Mouse (Mus musculus) forebrain, embryonic 11.5 days (tissue): ENCODE measurements around the gene Gm20518. TPM values are rescaled to one million over a fixed set of nuclear protein-coding genes. Genes with fewer than 3 reads are reported as not detected.

Source experiments
- ATAC-seq: fragments of 200-750 bp; cut with Nextera tagmentation; replicated peaks from 2 replicates; pipeline ENCODE4 v1.8.0; 2017; ENCODE audit warnings: moderate TSS enrichment; ENCODE audit not compliant: low FRiP score
- DNase-seq: peaks from one replicate; pipeline ENCODE4 v3.0.0-alpha.2; 2017; ENCODE audit warnings: low spot score
- H3K27ac ChIP-seq: fragments of 300-500 bp; sonication (generic); 2 replicates; pipeline ENCODE4 v1.5.1; 2014; ENCODE audit warnings: low read depth, low read length
- H3K27me3 ChIP-seq: fragments of 300-500 bp; sonication (generic); 2 replicates; pipeline ENCODE4 v1.6.1; 2014; ENCODE audit warnings: mild to moderate bottlenecking, low read length, mixed read lengths; ENCODE audit not compliant: control insufficient read depth, insufficient read depth
- H3K36me3 ChIP-seq: fragments of 300-500 bp; sonication (generic); 2 replicates; pipeline ENCODE4 v1.6.1; 2014; ENCODE audit warnings: mild to moderate bottlenecking, low read length, moderate library complexity, mixed read lengths; ENCODE audit not compliant: control insufficient read depth, insufficient read depth
- H3K4me1 ChIP-seq: fragments of 300-500 bp; sonication (generic); replicated peaks from 2 replicates; pipeline ENCODE4 v1.6.1; 2014; ENCODE audit warnings: low read length, mixed read lengths; ENCODE audit not compliant: control insufficient read depth, insufficient read depth
- H3K4me2 ChIP-seq: fragments of 300-500 bp; sonication (generic); 2 replicates; pipeline ENCODE4 v1.6.1; 2014; ENCODE audit warnings: low read depth, mild to moderate bottlenecking, low read length, moderate library complexity, mixed read lengths; ENCODE audit not compliant: severe bottlenecking
- H3K4me3 ChIP-seq: fragments of 300-500 bp; sonication (generic); 2 replicates; pipeline ENCODE4 v1.5.1; 2014; ENCODE audit warnings: low read depth, low read length
- H3K9ac ChIP-seq: fragments of 300-500 bp; sonication (generic); 2 replicates; pipeline ENCODE4 v1.6.1; 2014; ENCODE audit warnings: low read length
- H3K9me3 ChIP-seq: fragments of 300-500 bp; sonication (generic); 2 replicates; pipeline ENCODE4 v1.6.1; 2016; ENCODE audit warnings: low read length, mixed read lengths; ENCODE audit not compliant: control insufficient read depth
- WGBS: fragments of 180-500 bp; shearing (Covaris S2); extraction: QIAGEN DNeasy Blood & Tissue Kit; methylation state at CpG from one replicate; pipeline ENCODE4 v1.1.7; 2014; 5-methylcytosine and 5-hydroxymethylcytosine counted together
- polyA plus RNA-seq: library from polyadenylated mRNA; unstranded; fragments of >200 nt; fragmentation: Nextera tagmentation; extraction: Ambion mirVana; gene quantifications from 2 replicates; pipeline ENCODE4 v1.2.1, GENCODE M21; 2014

Gene Gm20518
- polyA plus RNA-seq, 1 experiment from 2014 or later, result 0.51 TPM

- no peak overlapping the region for H3K9ac ChIP-seq
- H3K36me3 ChIP-seq, result no peaks in the 10 kb centered on the region
- no peak overlapping the region for H3K4me3 ChIP-seq
- no peaks in the 10 kb centered on the region; the same call in 1 of the 2 replicates for H3K27me3 ChIP-seq
- DNase-seq, result no peak
- 44% methylated on average over 2 of the region's 2 CpGs for WGBS
- H3K9me3 ChIP-seq, result no peaks in the 10 kb centered on the region
- ATAC-seq, result no peak
- no peak overlapping the region for H3K4me2 ChIP-seq
- H3K4me1 ChIP-seq, result peaks cover 9% of the 10 kb centered on the region
- no peak overlapping the region for H3K27ac ChIP-seq
Measured at GRCm38 (mm10) chr16:17929631-17930030, 38.2 kb upstream of the Gm20518 start.

DNA sequence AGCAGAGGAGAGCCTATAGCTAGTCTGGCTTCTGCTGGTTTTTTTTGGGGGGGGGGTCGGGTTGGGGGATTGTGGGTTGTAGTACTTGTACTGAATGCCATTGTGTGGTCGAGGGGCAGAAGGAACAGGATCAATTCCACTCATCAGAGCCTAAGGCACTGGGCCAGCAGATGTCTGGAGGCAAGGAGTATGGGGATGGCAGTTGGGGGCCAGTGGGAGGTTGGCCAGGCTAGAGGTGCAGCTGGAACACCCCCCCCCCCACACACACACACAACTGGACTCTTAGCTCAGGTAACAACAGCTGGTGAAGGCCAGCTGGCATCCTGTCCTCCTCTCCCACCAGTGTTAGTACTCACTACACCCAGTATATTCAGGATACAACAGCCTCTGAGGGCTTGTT is 37.7 kb upstream of the Gm20518 start:
- WGBS, result 7% methylated on average over 2 of the region's 2 CpGs
- no peaks in the 10 kb centered on the region for H3K27me3 ChIP-seq
- ATAC-seq, result peak; percentile 13; the same call in 1 of the 2 replicates

DNA sequence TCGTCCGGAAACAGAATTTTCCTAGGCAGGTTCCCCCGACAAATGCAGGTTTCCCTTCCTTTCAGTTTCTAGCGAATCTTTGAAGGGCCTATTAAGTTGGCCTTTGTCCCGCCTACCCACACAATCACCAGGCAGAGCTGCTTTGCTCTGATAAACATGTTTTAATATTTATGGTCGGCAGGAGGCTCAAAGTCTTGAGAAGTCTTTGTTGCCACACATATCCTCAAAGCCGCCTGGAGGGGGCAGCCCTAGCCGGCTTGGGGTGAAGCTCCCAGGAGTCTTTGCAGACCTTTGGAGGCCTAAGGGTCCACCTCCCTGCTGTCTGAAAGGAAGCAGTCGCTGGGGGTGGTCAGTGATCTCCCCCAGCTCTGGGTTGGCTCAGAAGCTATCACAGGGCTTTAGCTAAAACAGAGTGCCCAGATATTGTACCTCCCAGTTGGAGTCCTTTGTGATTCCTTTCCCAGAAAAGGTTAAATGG is 37.2 kb upstream of the Gm20518 start:
- peak; percentile 85 for DNase-seq
- Histone ChIP-seq H3K9me3 (no peaks in the 10 kb centered on the region), H3K4me2 (peak overlapping the region; percentile 96), H3K4me1 (peaks cover 9% of the 10 kb centered on the region), H3K27me3 (no peaks in the 10 kb centered on the region), H3K27ac (peak overlapping the region; percentile 74), H3K36me3 (no peaks in the 10 kb centered on the region), H3K9ac (peak overlapping the region; percentile 77), H3K4me3 (peak overlapping the region; percentile 79)
- WGBS, result 0% methylated on average over 9 of the region's 9 CpGs
- peak; percentile 61 for ATAC-seq

More for the DNA sequence above, 37.7 kb upstream of the Gm20518 start:
- Histone ChIP-seq H3K27ac (peak overlapping the region; percentile 74; the same call in 1 of the 2 replicates), H3K4me1 (peaks cover 9% of the 10 kb centered on the region), H3K9ac (no peak overlapping the region), H3K36me3 (no peaks in the 10 kb centered on the region), H3K9me3 (no peaks in the 10 kb centered on the region), H3K4me2 (no peak overlapping the region), H3K4me3 (no peak overlapping the region)
- DNase-seq, result no peak

GRCm38 (mm10) chr16:17928087-17928580 is 36.7 kb upstream of the Gm20518 start, which contains the start of gene Slc25a1:
Slc25a1 (minus strand) TSS chr16:17928219.
- ATAC-seq, result peak; percentile 82
- under 1% methylated on average over 45 of the region's 47 CpGs for WGBS
- H3K4me3 ChIP-seq, result peak within 1 kb of the TSS; percentile 79

GRCm38 (mm10) chr16:17927351-17928082 is 36.0 kb upstream of the Gm20518 start:
- DNase-seq, result peak; percentile 64
- H3K4me2 ChIP-seq, result peak overlapping the region; percentile 96
- H3K27ac ChIP-seq, result peak overlapping the region; percentile 74; the same call in 1 of the 2 replicates
- H3K4me3 ChIP-seq, result peak overlapping the region; percentile 79
- no peaks in the 10 kb centered on the region for H3K27me3 ChIP-seq
- peak; percentile 66; the same call in 1 of the 2 replicates for ATAC-seq
- peak overlapping the region; percentile 77 for H3K9ac ChIP-seq
- H3K9me3 ChIP-seq, result no peaks in the 10 kb centered on the region
- H3K36me3 ChIP-seq, result no peaks in the 10 kb centered on the region
- H3K4me1 ChIP-seq, result peaks cover 12% of the 10 kb centered on the region
- under 1% methylated on average over 66 of the region's 72 CpGs for whole genome bisulfite sequencing

More at GRCm38 (mm10) chr16:17928087-17928580, 36.7 kb upstream of the Gm20518 start, which contains the start of gene Slc25a1:
- Histone ChIP-seq H3K27me3 (no peaks in the 10 kb centered on the region), H3K4me2 (peak within 1 kb of the TSS; percentile 96), H3K27ac (peak within 1 kb of the TSS; percentile 74), H3K4me1 (peaks cover 9% of the 10 kb centered on the region), H3K36me3 (no peaks in the 10 kb centered on the region), H3K9me3 (no peaks in the 10 kb centered on the region), H3K9ac (peak within 1 kb of the TSS; percentile 77)
- DNase-seq, result peak; percentile 92

DNA sequence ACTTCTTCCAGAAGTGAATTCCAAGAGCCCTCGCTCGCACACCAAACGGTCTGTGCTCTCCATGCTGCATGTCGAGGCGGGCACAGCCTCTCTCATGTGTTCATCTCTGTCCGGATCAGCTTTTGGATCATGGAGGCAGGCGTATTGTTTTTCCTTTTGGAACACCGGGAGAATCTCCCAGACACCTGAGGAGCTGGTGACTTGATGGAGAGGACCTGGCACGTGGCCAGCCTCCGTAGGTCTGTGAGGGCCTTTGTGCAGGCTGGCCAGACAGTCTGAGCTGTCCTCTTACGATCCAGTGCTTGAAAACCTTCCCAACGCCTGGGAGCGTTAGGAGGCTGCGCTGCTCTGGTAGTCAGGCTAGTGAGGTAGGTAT is 30.7 kb upstream of the Gm20518 start:
- ATAC-seq, result peak; percentile 9; the same call in 1 of the 2 replicates
- H3K27me3 ChIP-seq, result peaks cover 4% of the 10 kb centered on the region; the same call in 1 of the 2 replicates

GRCm38 (mm10) chr16:17921325-17922162 is 30.1 kb upstream of the Gm20518 start:
- WGBS, result 1% methylated on average over 47 of the region's 47 CpGs
- peaks cover 9% of the 10 kb centered on the region for H3K27me3 ChIP-seq

More for the DNA sequence above, 30.7 kb upstream of the Gm20518 start:
- Histone ChIP-seq H3K4me2 (peak overlapping the region; percentile 96), H3K4me1 (peaks cover 23% of the 10 kb centered on the region), H3K9me3 (no peaks in the 10 kb centered on the region), H3K27ac (peak overlapping the region; percentile 46), H3K4me3 (peak overlapping the region; percentile 77), H3K36me3 (no peaks in the 10 kb centered on the region), H3K9ac (peak overlapping the region; percentile 90)
- WGBS, result under 1% methylated on average over 14 of the region's 14 CpGs
- no peak for DNase-seq

DNA sequence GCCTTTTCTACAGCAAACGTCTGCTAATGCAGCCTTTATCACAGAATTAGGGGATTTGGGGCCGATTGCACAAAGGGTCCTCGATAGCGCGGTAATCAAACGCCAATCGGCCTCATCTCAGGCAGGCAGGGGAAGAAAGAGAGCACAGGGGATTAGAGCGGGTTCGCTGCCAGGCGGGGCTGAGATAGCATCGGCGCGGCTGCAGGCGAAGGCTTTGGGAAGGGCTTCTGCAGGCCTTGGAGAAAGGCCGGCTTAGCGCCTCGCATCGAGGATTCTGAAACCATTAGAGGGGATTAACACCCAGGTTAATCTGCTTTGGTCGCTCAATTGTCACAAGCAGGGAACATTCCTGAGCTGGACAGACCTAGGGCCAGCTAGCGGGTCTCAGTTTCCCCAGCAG is 29.1 kb upstream of the Gm20518 start:
- H3K4me3 ChIP-seq, result no peak overlapping the region
- H3K27ac ChIP-seq, result no peak overlapping the region
- 2% methylated on average over 20 of the region's 20 CpGs for WGBS
- H3K36me3 ChIP-seq, result no peaks in the 10 kb centered on the region
- H3K9me3 ChIP-seq, result no peaks in the 10 kb centered on the region
- H3K4me2 ChIP-seq, result peak overlapping the region; percentile 96
- H3K4me1 ChIP-seq, result peaks cover 18% of the 10 kb centered on the region
- no peak for ATAC-seq
- peak overlapping the region; percentile 90 for H3K9ac ChIP-seq
- peaks cover 19% of the 10 kb centered on the region for H3K27me3 ChIP-seq
- peak; percentile 74 for DNase-seq

More at GRCm38 (mm10) chr16:17921325-17922162, 30.1 kb upstream of the Gm20518 start:
- ATAC-seq (peak; percentile 92), DNase-seq (peak; percentile 98)
- peak overlapping the region; percentile 78 for H3K27ac ChIP-seq
- no peaks in the 10 kb centered on the region for H3K9me3 ChIP-seq
- H3K4me3 ChIP-seq, result peak overlapping the region; percentile 77
- H3K36me3 ChIP-seq, result no peaks in the 10 kb centered on the region
- peak overlapping the region; percentile 96 for H3K4me2 ChIP-seq
- peaks cover 18% of the 10 kb centered on the region for H3K4me1 ChIP-seq
- H3K9ac ChIP-seq, result peak overlapping the region; percentile 90
